Mouse (Mus musculus) midbrain, postnatal 0 days (tissue): ENCODE measurements around the gene Ap1m1. TPM values are rescaled to one million over a fixed set of nuclear protein-coding genes. Genes with fewer than 3 reads are reported as not detected.

Experiments
- ATAC-seq: fragments of 200-750 bp; cut with Nextera tagmentation; 2 replicates; pipeline ENCODE4 v1.8.0; 2017; ENCODE audit warnings: moderate number of reproducible peaks, mild to moderate bottlenecking, moderate TSS enrichment, moderate library complexity; ENCODE audit not compliant: low FRiP score
- DNase-seq: peaks from one replicate; pipeline ENCODE4 v3.0.0-alpha.2; 2015; ENCODE audit warnings: low spot score
- H3K27ac ChIP-seq: fragments of 300-500 bp; sonication (generic); 2 replicates; pipeline ENCODE4 v1.5.1; 2014; ENCODE audit warnings: low read depth, mild to moderate bottlenecking, low read length, mixed read lengths
- H3K27me3 ChIP-seq: fragments of 300-500 bp; sonication (generic); 2 replicates; pipeline ENCODE4 v1.6.1; 2014; ENCODE audit warnings: low read length, control low read depth, mixed read lengths; ENCODE audit not compliant: insufficient read depth
- H3K36me3 ChIP-seq: fragments of 300-500 bp; sonication (generic); 2 replicates; pipeline ENCODE4 v1.6.1; 2014; ENCODE audit warnings: low read length, control low read depth, mixed read lengths; ENCODE audit not compliant: insufficient read depth
- H3K4me1 ChIP-seq: fragments of 300-500 bp; sonication (generic); 2 replicates; pipeline ENCODE4 v1.6.1; 2014; ENCODE audit warnings: mild to moderate bottlenecking, control low read depth, antibody characterized with exemption, low read length, mixed read lengths; ENCODE audit not compliant: insufficient read depth
- H3K4me2 ChIP-seq: fragments of 300-500 bp; sonication (generic); 2 replicates; pipeline ENCODE4 v1.6.1; 2014; ENCODE audit warnings: low read depth, mild to moderate bottlenecking, low read length, mixed read lengths; ENCODE audit not compliant: poor library complexity, severe bottlenecking
- H3K4me3 ChIP-seq: fragments of 300-500 bp; sonication (generic); 2 replicates; pipeline ENCODE4 v1.5.1; 2014; ENCODE audit warnings: low read depth, mild to moderate bottlenecking, low read length, moderate library complexity
- H3K9ac ChIP-seq: fragments of 300-500 bp; sonication (generic); replicated peaks from 2 replicates; pipeline ENCODE4 v1.6.1; 2014; ENCODE audit warnings: mild to moderate bottlenecking, low read length, moderate library complexity, mixed read lengths; ENCODE audit not compliant: poor library complexity, severe bottlenecking
- H3K9me3 ChIP-seq: fragments of 300-500 bp; sonication (generic); 2 replicates; pipeline ENCODE4 v1.6.1; 2016; ENCODE audit warnings: low read length, control low read depth
- CTCF ChIP-seq: IDR thresholded peaks from 2 replicates; pipeline ENCODE4 v1.5.1; 2016; ENCODE audit warnings: antibody characterized with exemption, mild to moderate bottlenecking
- WGBS: fragments of 180-500 bp; shearing (Covaris S2); extraction: QIAGEN DNeasy Blood & Tissue Kit; methylation state at CpG from one replicate; pipeline ENCODE4 v1.1.7; 2014; 5-methylcytosine and 5-hydroxymethylcytosine counted together
- polyA plus RNA-seq: library from polyadenylated mRNA; unstranded; fragments of >200 nt; fragmentation: Nextera tagmentation; extraction: Ambion mirVana; gene quantifications from 2 replicates; pipeline ENCODE4 v1.2.1, GENCODE M21; 2015
- total RNA-seq: library from RNA; depleted of rRNA; stranded (reverse); fragments of >200 nt; gene quantifications from 2 replicates; pipeline ENCODE4 v1.2.3, GENCODE M21; 2014

The Ap1m1 gene
- total and polyA plus RNA-seq, 2 experiments from 2014 or later: 81.8 to 252 TPM

DNA sequence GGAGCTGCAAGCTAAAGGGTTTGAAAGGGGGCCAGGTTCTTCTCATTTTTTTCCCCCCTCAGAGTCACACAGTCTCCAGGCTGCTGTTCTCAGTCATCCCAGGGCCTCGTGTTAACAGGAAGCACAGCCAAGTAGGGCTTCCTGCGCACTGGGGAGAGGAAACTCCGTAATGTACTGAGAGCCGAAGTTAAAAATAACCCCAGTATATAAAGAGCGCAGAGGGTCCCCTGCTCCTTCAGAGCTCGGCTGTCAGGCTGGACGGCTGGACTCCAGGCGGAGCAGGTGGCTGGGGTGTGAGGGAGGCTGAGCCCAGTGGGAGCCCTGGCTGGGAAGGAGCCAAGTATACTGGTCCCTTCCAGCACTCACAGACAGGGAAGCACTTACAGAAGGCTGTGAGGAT lies 55.9 kb downstream of the Ap1m1 start:
- H3K27ac ChIP-seq: 0 out of 2 replicates have a peak overlapping the region, but pooled peaks have one; percentile 7
- ATAC-seq (peak; percentile 44; the same call in 1 of the 2 replicates), DNase-seq (peak; percentile 73)
- no peaks in the 10 kb centered on the region for H3K9me3 ChIP-seq
- WGBS: 56% methylated on average over 8 of the region's 8 CpGs
- no peak overlapping the region for H3K4me2 ChIP-seq
- no peak overlapping the region for H3K9ac ChIP-seq
- no peak for TF ChIP-seq CTCF
- no peaks in the 10 kb centered on the region for H3K4me1 ChIP-seq
- no peaks in the 10 kb centered on the region for H3K36me3 ChIP-seq
- H3K4me3 ChIP-seq: no peak overlapping the region
- no peaks in the 10 kb centered on the region for H3K27me3 ChIP-seq

GRCm38 (mm10) chr8:72296561-72296960 lies 56.7 kb downstream of the Ap1m1 start:
- Histone ChIP-seq H3K36me3 (no peaks in the 10 kb centered on the region), H3K4me2 (no peak overlapping the region), H3K27ac (no peak overlapping the region), H3K9me3 (no peaks in the 10 kb centered on the region), H3K9ac (no peak overlapping the region), H3K4me1 (no peaks in the 10 kb centered on the region), H3K27me3 (no peaks in the 10 kb centered on the region), H3K4me3 (no peak overlapping the region)
- ATAC-seq (no peak), DNase-seq (no peak)
- WGBS: 93% methylated on average over 7 of the region's 8 CpGs
- no peak for TF ChIP-seq CTCF

DNA sequence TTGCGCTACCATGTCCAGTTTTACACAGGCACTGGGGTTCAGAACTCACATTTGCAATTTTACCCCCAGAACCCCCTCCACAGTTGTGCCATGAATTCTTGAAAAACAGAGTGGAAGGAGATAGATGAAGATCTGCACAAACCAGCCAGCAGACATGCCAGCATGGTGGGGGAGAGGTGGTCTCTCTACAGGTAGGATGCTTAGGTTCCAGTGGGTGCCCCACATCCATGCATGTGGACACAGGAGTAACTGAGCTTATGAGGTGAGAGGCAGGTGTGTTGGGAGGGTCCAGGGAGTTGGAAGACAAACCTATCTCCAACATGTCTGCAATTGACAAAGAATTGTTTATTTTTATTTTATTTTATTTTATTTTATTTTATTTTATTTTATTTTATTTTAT lies 59.1 kb downstream of the Ap1m1 start:
- no peak overlapping the region for H3K4me3 ChIP-seq
- TF ChIP-seq CTCF: no peak
- H3K4me2 ChIP-seq: no peak overlapping the region
- H3K27ac ChIP-seq: no peak overlapping the region
- ATAC-seq (no peak), DNase-seq (no peak)
- WGBS: 86% methylated on average over 1 of the region's 1 CpGs
- H3K36me3 ChIP-seq: no peaks in the 10 kb centered on the region
- H3K9ac ChIP-seq: no peak overlapping the region
- no peaks in the 10 kb centered on the region for H3K27me3 ChIP-seq
- H3K9me3 ChIP-seq: no peaks in the 10 kb centered on the region
- H3K4me1 ChIP-seq: no peaks in the 10 kb centered on the region

GRCm38 (mm10) chr8:72300654-72301400 lies 61.0 kb downstream of the Ap1m1 start:
- no peak overlapping the region for H3K27ac ChIP-seq
- H3K9ac ChIP-seq: no peak overlapping the region
- H3K4me1 ChIP-seq: no peaks in the 10 kb centered on the region
- H3K36me3 ChIP-seq: no peaks in the 10 kb centered on the region
- no peak overlapping the region for H3K4me2 ChIP-seq
- 70% methylated on average over 9 of the region's 9 CpGs for WGBS
- H3K4me3 ChIP-seq: no peak overlapping the region
- H3K9me3 ChIP-seq: no peaks in the 10 kb centered on the region
- no peak for DNase-seq
- ATAC-seq: no peak
- no peaks in the 10 kb centered on the region for H3K27me3 ChIP-seq
- no peak for TF ChIP-seq CTCF

DNA sequence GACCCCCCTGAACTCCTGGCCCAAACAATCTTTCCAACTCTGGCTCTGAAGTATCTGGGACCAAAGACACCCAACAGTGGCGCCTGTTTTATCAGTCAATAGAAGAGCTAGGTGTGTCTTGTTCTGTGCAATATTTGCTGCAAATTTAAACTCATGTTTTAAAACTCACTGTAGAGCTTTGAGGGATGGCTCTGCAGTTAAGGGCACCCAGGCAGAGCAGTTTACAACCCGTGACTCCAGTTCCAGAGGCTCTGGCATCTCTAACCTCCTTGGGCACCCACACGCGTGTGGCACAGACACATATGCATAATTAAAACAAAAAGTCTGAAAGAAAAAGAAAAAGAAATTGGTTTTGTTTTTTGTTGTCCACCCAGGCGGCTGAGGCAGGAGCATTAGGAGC lies 61.7 kb downstream of the Ap1m1 start:
- ATAC-seq (no peak), DNase-seq (no peak)
- Histone ChIP-seq H3K9ac (no peak overlapping the region), H3K27ac (no peak overlapping the region), H3K4me2 (no peak overlapping the region), H3K4me1 (no peaks in the 10 kb centered on the region), H3K27me3 (no peaks in the 10 kb centered on the region), H3K9me3 (no peaks in the 10 kb centered on the region), H3K4me3 (no peak overlapping the region), H3K36me3 (no peaks in the 10 kb centered on the region)
- WGBS: 81% methylated on average over 5 of the region's 5 CpGs
- no peak for TF ChIP-seq CTCF

DNA sequence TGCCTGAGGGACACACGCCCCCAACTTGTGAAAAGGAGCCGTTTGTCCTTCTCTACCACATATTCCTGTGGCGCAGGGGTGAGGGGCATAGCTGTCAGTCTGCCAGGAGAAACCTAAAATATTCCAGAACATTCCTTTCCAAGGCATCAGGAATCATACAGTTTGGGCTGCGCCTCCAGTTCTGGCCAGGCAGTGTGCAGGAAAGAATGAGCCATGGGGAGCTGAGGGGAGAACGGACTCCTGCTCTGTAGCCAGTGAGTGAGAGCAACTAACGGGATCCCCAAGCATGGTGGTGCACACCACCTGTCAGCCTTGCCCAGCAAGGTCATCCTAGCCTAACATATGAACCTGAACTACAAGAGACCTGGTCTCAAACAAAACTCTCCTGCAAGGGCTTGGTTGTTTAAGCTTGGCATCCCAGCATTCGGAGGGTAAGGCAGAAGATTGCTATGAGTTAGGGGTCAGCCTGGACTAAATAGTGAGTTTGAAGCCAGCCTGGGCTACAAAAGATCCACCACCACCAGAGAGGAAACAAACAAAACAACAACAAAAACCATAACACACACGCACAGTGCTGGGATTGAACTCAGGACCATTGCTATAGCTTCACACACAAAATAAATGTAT lies 63.3 kb downstream of the Ap1m1 start:
- Histone ChIP-seq H3K27ac (no peak overlapping the region), H3K9me3 (no peaks in the 10 kb centered on the region), H3K9ac (no peak overlapping the region), H3K4me1 (no peaks in the 10 kb centered on the region), H3K27me3 (no peaks in the 10 kb centered on the region), H3K36me3 (no peaks in the 10 kb centered on the region), H3K4me2 (no peak overlapping the region), H3K4me3 (no peak overlapping the region)
- DNase-seq (no peak), ATAC-seq (no peak)
- TF ChIP-seq CTCF: no peak
- WGBS: 78% methylated on average over 8 of the region's 8 CpGs
